Mouse (Mus musculus): ENCODE data around the gene Hps4. TPM values are rescaled to one million over a fixed set of nuclear protein-coding genes. Genes with fewer than 3 reads are reported as not detected.
"Not testable (repeated sequence)": the region's sequence is repeated elsewhere in the genome, so short reads cannot be mapped to it uniquely, and the experiment has no call there.

Hps4 gene
- polyA plus RNA-seq, 1 experiment from 2014 or later, result 10.1 TPM

GRCm38 (mm10) chr5:112391002-112391401 lies 48.1 kb downstream of the Hps4 start:
- H3K36me3 ChIP-seq (ENCODE audit: inconsistent target), result no peaks in the 10 kb centered on the region
- WGBS (ENCODE audit: missing documents), result 68% methylated on average over 16 of the region's 16 CpGs
- no peaks in the 10 kb centered on the region for H3K79me2 ChIP-seq (ENCODE audit: inconsistent target)

GRCm38 (mm10) chr5:112391676-112392323 lies 48.9 kb downstream of the Hps4 start:
- H3K79me2 ChIP-seq (ENCODE audit: inconsistent target), result no peaks in the 10 kb centered on the region
- 80% methylated on average over 27 of the region's 27 CpGs for WGBS (ENCODE audit: missing documents)
- H3K36me3 ChIP-seq (ENCODE audit: inconsistent target), result no peaks in the 10 kb centered on the region
- no peak overlapping the region for H3K27ac ChIP-seq
- H3K4me3 ChIP-seq (ENCODE audit: inconsistent target), result no peak overlapping the region

More at GRCm38 (mm10) chr5:112391002-112391401, 48.1 kb downstream of the Hps4 start:
- H3K27ac ChIP-seq, result no peak overlapping the region
- H3K4me3 ChIP-seq (ENCODE audit: inconsistent target), result no peak overlapping the region

- Histone ChIP-seq H3K4me3 (ENCODE audit: inconsistent target) (no peak overlapping the region), H3K36me3 (ENCODE audit: inconsistent target) (no peaks in the 10 kb centered on the region), H3K79me2 (ENCODE audit: inconsistent target) (no peaks in the 10 kb centered on the region), H3K27ac (no peak overlapping the region)
- 30% methylated on average over 17 of the region's 18 CpGs for WGBS (ENCODE audit: missing documents)
Observed at GRCm38 (mm10) chr5:112393741-112394414, 51.0 kb downstream of the Hps4 start.

- no peak overlapping the region for H3K4me3 ChIP-seq (ENCODE audit: inconsistent target)
Observed at GRCm38 (mm10) chr5:112394415-112394763, 51.5 kb downstream of the Hps4 start.

GRCm38 (mm10) chr5:112394779-112395443 lies 52.0 kb downstream of the Hps4 start, which contains the start of gene Asphd2:
TSS of gene Asphd2 (minus strand) at chr5:112394866.
- WGBS (ENCODE audit: missing documents), result 6% methylated on average over 66 of the region's 67 CpGs
- no peaks in the 10 kb centered on the region for H3K79me2 ChIP-seq (ENCODE audit: inconsistent target)
- no peak within 1 kb of the TSS for H3K27ac ChIP-seq
- H3K36me3 ChIP-seq (ENCODE audit: inconsistent target), result no peaks in the 10 kb centered on the region
- no peak within 1 kb of the TSS for H3K4me3 ChIP-seq (ENCODE audit: inconsistent target)

More at GRCm38 (mm10) chr5:112394415-112394763, 51.5 kb downstream of the Hps4 start:
- WGBS (ENCODE audit: missing documents), result 3% methylated on average over 24 of the region's 28 CpGs
- Histone ChIP-seq H3K36me3 (ENCODE audit: inconsistent target) (no peaks in the 10 kb centered on the region), H3K27ac (no peak overlapping the region), H3K79me2 (ENCODE audit: inconsistent target) (no peaks in the 10 kb centered on the region)

GRCm38 (mm10) chr5:112396066-112396465 lies 53.2 kb downstream of the Hps4 start:
- WGBS (ENCODE audit: missing documents), result 85% methylated on average over 18 of the region's 18 CpGs
- Histone ChIP-seq H3K79me2 (ENCODE audit: inconsistent target) (no peaks in the 10 kb centered on the region), H3K36me3 (ENCODE audit: inconsistent target) (no peaks in the 10 kb centered on the region), H3K4me3 (ENCODE audit: inconsistent target) (no peak overlapping the region), H3K27ac (no peak overlapping the region)

- H3K27ac ChIP-seq, result no peak overlapping the region
- WGBS (ENCODE audit: missing documents), result 82% methylated on average over 10 of the region's 10 CpGs
- H3K4me3 ChIP-seq (ENCODE audit: inconsistent target), result no peak overlapping the region
- H3K79me2 ChIP-seq (ENCODE audit: inconsistent target), result no peaks in the 10 kb centered on the region
- no peaks in the 10 kb centered on the region for H3K36me3 ChIP-seq (ENCODE audit: inconsistent target)
Observed at GRCm38 (mm10) chr5:112399284-112399683, 56.4 kb downstream of the Hps4 start.

- Histone ChIP-seq H3K4me3 (ENCODE audit: inconsistent target) (no peak overlapping the region), H3K27ac (no peak overlapping the region), H3K36me3 (ENCODE audit: inconsistent target) (no peaks in the 10 kb centered on the region), H3K79me2 (ENCODE audit: inconsistent target) (no peaks in the 10 kb centered on the region)
- 75% methylated on average over 3 of the region's 3 CpGs for WGBS (ENCODE audit: missing documents)
Observed at GRCm38 (mm10) chr5:112402437-112402836, 59.6 kb downstream of the Hps4 start.

GRCm38 (mm10) chr5:112406017-112406416 lies 63.1 kb downstream of the Hps4 start:
- no peak overlapping the region for H3K27ac ChIP-seq
- 46% methylated on average over 3 of the region's 3 CpGs for WGBS (ENCODE audit: missing documents)
- H3K4me3 ChIP-seq (ENCODE audit: inconsistent target), result no peak overlapping the region
- no peaks in the 10 kb centered on the region for H3K79me2 ChIP-seq (ENCODE audit: inconsistent target)
- no peaks in the 10 kb centered on the region for H3K36me3 ChIP-seq (ENCODE audit: inconsistent target)

GRCm38 (mm10) chr5:112409274-112409673 lies 66.4 kb downstream of the Hps4 start:
- Histone ChIP-seq H3K79me2 (ENCODE audit: inconsistent target) (no peaks in the 10 kb centered on the region), H3K4me3 (ENCODE audit: inconsistent target) (no peak overlapping the region), H3K27ac (no peak overlapping the region), H3K36me3 (ENCODE audit: inconsistent target) (no peaks in the 10 kb centered on the region)
- WGBS (ENCODE audit: missing documents), result 70% methylated on average over 5 of the region's 5 CpGs

GRCm38 (mm10) chr5:112411072-112411471 lies 68.2 kb downstream of the Hps4 start:
- 56% methylated on average over 11 of the region's 11 CpGs for WGBS (ENCODE audit: missing documents)
- H3K79me2 ChIP-seq (ENCODE audit: inconsistent target), result no peaks in the 10 kb centered on the region
- H3K36me3 ChIP-seq (ENCODE audit: inconsistent target), result no peaks in the 10 kb centered on the region
- H3K27ac ChIP-seq, result no peak overlapping the region
- no peak overlapping the region for H3K4me3 ChIP-seq (ENCODE audit: inconsistent target)

GRCm38 (mm10) chr5:112411514-112412335 lies 68.8 kb downstream of the Hps4 start:
- 20% methylated on average over 19 of the region's 19 CpGs for whole genome bisulfite sequencing (ENCODE audit: missing documents)
- Histone ChIP-seq H3K36me3 (ENCODE audit: inconsistent target) (no peaks in the 10 kb centered on the region), H3K27ac (no peak overlapping the region), H3K79me2 (ENCODE audit: inconsistent target) (no peaks in the 10 kb centered on the region), H3K4me3 (ENCODE audit: inconsistent target) (no peak overlapping the region)

GRCm38 (mm10) chr5:112412781-112413180 lies 69.9 kb downstream of the Hps4 start:
- H3K79me2 ChIP-seq (ENCODE audit: inconsistent target); H3K4me3 ChIP-seq (ENCODE audit: inconsistent target); H3K27ac ChIP-seq; H3K36me3 ChIP-seq (ENCODE audit: inconsistent target): not testable (repeated sequence)
- WGBS (ENCODE audit: missing documents), result 76% methylated on average over 3 of the region's 4 CpGs

GRCm38 (mm10) chr5:112416673-112417072 lies 73.8 kb downstream of the Hps4 start:
- 90% methylated on average over 5 of the region's 5 CpGs for WGBS (ENCODE audit: missing documents)

More at GRCm38 (mm10) chr5:112416673-112417072, 73.8 kb downstream of the Hps4 start:
- no peak overlapping the region for H3K27ac ChIP-seq
- no peaks in the 10 kb centered on the region for H3K36me3 ChIP-seq (ENCODE audit: inconsistent target)
- H3K79me2 ChIP-seq (ENCODE audit: inconsistent target), result no peaks in the 10 kb centered on the region
- H3K4me3 ChIP-seq (ENCODE audit: inconsistent target), result no peak overlapping the region

All from macrophage (primary cell).